Comparison of ENCODE assay signal across 18 mouse cellular contexts in genomic region chr9:97746574-97746973, GRCm38 (mm10).
"Had no signal": no experiment of that assay in that cellular context is flagged by ENCODE, and none has a peak within 500 bp of the region (broad histone marks: within the 10 kb centered on the region; RNA-seq: fewer than 3 reads in every experiment).

No protein-coding gene starts in this region.

- ATAC-seq: liver, postnatal 0 days; lung, postnatal 0 days had no signal

- DNase-seq: liver, embryonic 13.5 days; liver, postnatal 0 days; lung, adult 2 months; lung, postnatal 14 days; lung, postnatal 36 days; midbrain, embryonic 14.5 days; thymus, adult 18-20 months; thymus, postnatal 14 days; thymus, postnatal 36 days had no signal

- H3K27ac ChIP-seq: liver, embryonic 13.5 days; liver, embryonic 15.5 days; lung, embryonic 15.5 days; macrophage; midbrain, embryonic 12.5 days; neural tube, embryonic 12.5 days; stomach, embryonic 15.5 days; stomach, postnatal 0 days had no signal

- H3K4me3 ChIP-seq: liver, embryonic 13.5 days; liver, embryonic 15.5 days; lung, embryonic 15.5 days; megakaryocyte, embryonic 14.5 days; midbrain, embryonic 12.5 days; neural tube, embryonic 12.5 days; stomach, embryonic 15.5 days had no signal
